In the genomic region with DNA sequence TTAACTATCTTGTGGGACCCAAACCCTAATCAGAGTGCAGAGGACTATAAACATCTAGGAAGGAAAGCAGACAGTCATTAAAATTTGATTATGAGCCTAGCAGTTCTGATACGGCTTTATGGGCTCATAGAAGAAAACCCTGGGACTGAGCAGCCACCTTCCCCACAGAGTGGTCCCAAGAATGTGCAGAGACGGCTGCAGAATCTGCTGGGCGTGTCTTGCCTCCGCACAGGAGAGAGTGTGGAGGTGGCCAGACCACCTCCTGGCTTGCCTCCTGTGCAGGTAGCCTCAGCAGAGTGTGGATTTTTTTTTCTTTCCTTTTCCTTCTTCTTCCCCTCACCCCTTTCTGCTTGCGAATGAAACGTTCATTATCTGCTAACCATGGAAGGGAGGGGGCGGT, we compare ENCODE assay signal across 22 mouse cellular contexts.
A peak's percentile ranks its signal among the peaks of the same experiment; 100 is the strongest.
DNase-seq lines count a peak whose midpoint lies in the region; ATAC-seq and TF ChIP-seq lines count a peak whose summit lies in the region.
"Had no signal": no experiment of that assay in that cellular context is flagged by ENCODE, and none has a peak within 500 bp of the region (broad histone marks: within the 10 kb centered on the region; RNA-seq: fewer than 3 reads in every experiment).

No protein-coding gene starts in this region.

- peaks cover 16% of the 10 kb centered on the region for H3K27me3 ChIP-seq in limb, embryonic 12.5 days
- no peaks in the 10 kb centered on the region for H3K27me3 ChIP-seq in small intestine, adult 2 months (ENCODE audit: control insufficient read depth, insufficient read depth, low read length)
- no peaks in the 10 kb centered on the region for H3K27me3 ChIP-seq in hindbrain, postnatal 0 days (ENCODE audit: insufficient read depth, low read length)
- H3K27me3 ChIP-seq: CH12.LX; hindbrain, embryonic 12.5 days; hindbrain, embryonic 15.5 days; Patski had no signal

- no peak overlapping the region for H3K9ac ChIP-seq in limb, embryonic 12.5 days (replicated peaks)
- H3K9ac ChIP-seq in hindbrain, postnatal 0 days (replicated peaks; ENCODE audit: low read length): no peak overlapping the region
- H3K9ac ChIP-seq: hindbrain, embryonic 12.5 days; hindbrain, embryonic 15.5 days had no signal

- no peaks in the 10 kb centered on the region for H3K9me3 ChIP-seq in limb, embryonic 12.5 days
- no peaks in the 10 kb centered on the region for H3K9me3 ChIP-seq in hindbrain, postnatal 0 days (ENCODE audit: low read length)
- H3K9me3 ChIP-seq: G1E; hindbrain, embryonic 12.5 days; hindbrain, embryonic 15.5 days had no signal

- TF ChIP-seq POLR2A in bone marrow macrophage, adult 2 months (IDR thresholded peaks at IDR 0.05; ENCODE audit: borderline replicate concordance, low read depth, low read length): no peak
- TF ChIP-seq POLR2A in small intestine, adult 2 months (IDR thresholded peaks at IDR 0.05; ENCODE audit: low read depth, low read length): no peak

- 0 out of 2 replicates have a peak, but pooled peaks have one; percentile 66 for ATAC-seq in limb, embryonic 12.5 days (ENCODE audit: insufficient number of reproducible peaks, insufficient read depth, low FRiP score, low TSS enrichment, low read depth)
- no peak for ATAC-seq in erythroblast, adult 5-6 weeks (replicated peaks; ENCODE audit: low FRiP score, poor library complexity, severe bottlenecking)
- ATAC-seq in hindbrain, postnatal 0 days: no peak
- ATAC-seq: forebrain, embryonic 14.5 days; inflammation-experienced regulatory T-cells, adult 6 months; Patski had no signal

- DNase-seq in forelimb bud, embryonic 11.5 days (ENCODE audit: low read depth, low spot score): peak; percentile 69
- no peak for DNase-seq in hindbrain, postnatal 0 days (ENCODE audit: low spot score)
- DNase-seq in spleen, postnatal 36 days (ENCODE audit: low spot score in 2 of 2): no peak
- DNase-seq: adrenal gland, postnatal 10 days; adrenal gland, postnatal 36 days; cerebellum, adult 11-12 months; cerebellum, adult 9-10 months; cerebellum, postnatal 14 days; gastrocnemius, postnatal 10 days; gastrocnemius, postnatal 36 days had no signal

- 27% methylated on average over 7 of the region's 7 CpGs for WGBS in limb, embryonic 12.5 days
- 35% methylated on average over 7 of the region's 7 CpGs for WGBS in small intestine, adult 2 months
- 74% methylated on average over 7 of the region's 7 CpGs for WGBS in hindbrain, postnatal 0 days

- H3K27ac ChIP-seq in bone marrow macrophage, adult 2 months (ENCODE audit: insufficient read depth, low read depth, low read length): peak overlapping the region; percentile 68
- peak overlapping the region; percentile 18; the same call in 1 of the 2 replicates for H3K27ac ChIP-seq in limb, embryonic 12.5 days
- H3K27ac ChIP-seq in small intestine, adult 2 months (ENCODE audit: insufficient read depth, low read depth, low read length): peak overlapping the region; percentile 85
- no peak overlapping the region for H3K27ac ChIP-seq in hindbrain, postnatal 0 days
- H3K27ac ChIP-seq: hindbrain, embryonic 12.5 days; hindbrain, embryonic 15.5 days had no signal

- H3K36me3 ChIP-seq in limb, embryonic 12.5 days: no peaks in the 10 kb centered on the region
- H3K36me3 ChIP-seq in small intestine, adult 2 months (ENCODE audit: control insufficient read depth, insufficient read depth, low read length): no peaks in the 10 kb centered on the region
- no peaks in the 10 kb centered on the region for H3K36me3 ChIP-seq in hindbrain, postnatal 0 days (ENCODE audit: insufficient read depth, low read length)
- H3K36me3 ChIP-seq: G1E; hindbrain, embryonic 12.5 days; hindbrain, embryonic 15.5 days had no signal

- H3K4me2 ChIP-seq in limb, embryonic 12.5 days: peak overlapping the region; percentile 9; the same call in 1 of the 2 replicates
- no peak overlapping the region for H3K4me2 ChIP-seq in hindbrain, postnatal 0 days (ENCODE audit: low read depth, low read length)
- H3K4me2 ChIP-seq: heart, embryonic 11.5 days; hindbrain, embryonic 12.5 days; hindbrain, embryonic 15.5 days had no signal

- no peak for TF ChIP-seq CTCF in bone marrow macrophage, adult 2 months (IDR thresholded peaks at IDR 0.05; ENCODE audit: low read depth, low read length)
- no peak for TF ChIP-seq CTCF in small intestine, adult 2 months (IDR thresholded peaks at IDR 0.05; ENCODE audit: extremely low read depth, insufficient read length, insufficient replicate concordance, low read depth, low read length)
- no peak for TF ChIP-seq CTCF in hindbrain, postnatal 0 days (IDR thresholded peaks at IDR 0.05; ENCODE audit: low read depth)

- no peak overlapping the region for H3K4me3 ChIP-seq in bone marrow macrophage, adult 2 months (ENCODE audit: insufficient read depth, low read length)
- H3K4me3 ChIP-seq in limb, embryonic 12.5 days (replicated peaks): no peak overlapping the region
- H3K4me3 ChIP-seq in small intestine, adult 2 months (ENCODE audit: low read depth, low read length): no peak overlapping the region
- H3K4me3 ChIP-seq in hindbrain, postnatal 0 days (ENCODE audit: low read length): no peak overlapping the region
- H3K4me3 ChIP-seq: hindbrain, embryonic 12.5 days; hindbrain, embryonic 15.5 days had no signal

- H3K4me1 ChIP-seq in bone marrow macrophage, adult 2 months (ENCODE audit: control insufficient read depth, insufficient read depth, low read length): peaks cover 35% of the 10 kb centered on the region
- peaks cover 34% of the 10 kb centered on the region for H3K4me1 ChIP-seq in limb, embryonic 12.5 days (replicated peaks)
- H3K4me1 ChIP-seq in small intestine, adult 2 months (ENCODE audit: control insufficient read depth, insufficient read depth, insufficient read length, low read length): peaks cover 41% of the 10 kb centered on the region
- no peaks in the 10 kb centered on the region for H3K4me1 ChIP-seq in hindbrain, postnatal 0 days (ENCODE audit: insufficient read depth, low read length)
